In the genomic region with DNA sequence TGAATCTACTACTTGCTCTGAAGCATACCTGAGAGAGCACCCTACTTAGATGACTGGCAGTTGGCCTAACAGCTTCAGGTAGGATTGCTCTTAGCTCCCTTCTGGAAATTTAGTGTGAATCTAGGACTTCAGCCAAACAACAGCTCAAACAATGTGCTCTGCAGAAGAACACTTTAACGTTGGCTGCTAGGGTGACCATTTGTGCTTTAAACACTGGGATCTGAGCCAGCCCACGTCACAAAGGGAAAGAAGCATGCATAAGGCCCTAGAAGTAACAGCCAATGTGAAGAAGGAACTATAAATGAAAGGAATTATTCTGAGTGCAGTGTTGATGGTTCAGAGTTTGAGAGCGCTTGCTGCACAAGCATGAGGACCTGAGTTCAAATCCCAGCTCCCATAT, we compare ENCODE assay signal across 26 mouse cellular contexts.
DNase-seq lines count a peak whose midpoint lies in the region; ATAC-seq and TF ChIP-seq lines count a peak whose summit lies in the region.
"Had no signal": no experiment of that assay in that cellular context is flagged by ENCODE, and none has a peak within 500 bp of the region (broad histone marks: within the 10 kb centered on the region; RNA-seq: fewer than 3 reads in every experiment).

No protein-coding gene starts in this region.

- no peak overlapping the region for H3K9ac ChIP-seq in embryonic facial prominence, embryonic 14.5 days (ENCODE audit: low read depth, low read length)
- H3K9ac ChIP-seq: embryonic facial prominence, embryonic 12.5 days; forebrain, embryonic 15.5 days; kidney, embryonic 15.5 days; limb, embryonic 15.5 days; liver, embryonic 13.5 days; lung, embryonic 15.5 days had no signal

- intact Hi-C loops in heart, postnatal 25 days (cut with DNase I): loop anchor here (5.0 kb wide), 2 partner anchors 157 to 347 kb away; no protein-coding TSS in a partner anchor

- ATAC-seq in embryonic facial prominence, embryonic 14.5 days (ENCODE audit: low read depth): no peak
- ATAC-seq: forebrain, embryonic 15.5 days; hindbrain, embryonic 16.5 days had no signal

- no peak for TF ChIP-seq CTCF in layer of hippocampus, adult 2 months (conservative IDR thresholded peaks at IDR 0.05)

- H3K27ac ChIP-seq in embryonic facial prominence, embryonic 14.5 days (replicated peaks; ENCODE audit: low read depth, low read length): no peak overlapping the region
- H3K27ac ChIP-seq in embryonic facial prominence, embryonic 10.5 days (replicated peaks): no peak overlapping the region
- no peak overlapping the region for H3K27ac ChIP-seq in layer of hippocampus, adult 2 months
- H3K27ac ChIP-seq: embryonic facial prominence, embryonic 12.5 days; forebrain, embryonic 10.5 days; forebrain, embryonic 15.5 days; heart, adult 2 months; kidney, embryonic 15.5 days; left cerebral cortex, adult 2 months; limb, embryonic 15.5 days; liver, embryonic 13.5 days; lung, embryonic 15.5 days had no signal

- no peak overlapping the region for H3K4me3 ChIP-seq in embryonic facial prominence, embryonic 14.5 days (ENCODE audit: low read depth, low read length)
- H3K4me3 ChIP-seq in embryonic facial prominence, embryonic 10.5 days: no peak overlapping the region
- H3K4me3 ChIP-seq in layer of hippocampus, adult 2 months: no peak overlapping the region
- H3K4me3 ChIP-seq: embryonic facial prominence, embryonic 12.5 days; forebrain, embryonic 10.5 days; forebrain, embryonic 15.5 days; heart, adult 2 months; kidney, embryonic 15.5 days; left cerebral cortex, adult 2 months; limb, embryonic 15.5 days; liver, embryonic 13.5 days; lung, embryonic 15.5 days; megakaryocyte, embryonic 14.5 days had no signal

- 79% methylated on average over 3 of the region's 3 CpGs for WGBS in embryonic facial prominence, embryonic 14.5 days
- 90% methylated on average over 3 of the region's 3 CpGs for WGBS in embryonic facial prominence, embryonic 10.5 days

- H3K9me3 ChIP-seq in embryonic facial prominence, embryonic 14.5 days (ENCODE audit: control insufficient read depth, low read length): no peaks in the 10 kb centered on the region
- no peaks in the 10 kb centered on the region for H3K9me3 ChIP-seq in embryonic facial prominence, embryonic 10.5 days
- H3K9me3 ChIP-seq: forebrain, embryonic 10.5 days; forebrain, embryonic 15.5 days; kidney, embryonic 15.5 days; limb, embryonic 15.5 days; liver, embryonic 13.5 days; lung, embryonic 15.5 days had no signal

- DNase-seq in embryonic facial prominence, embryonic 14.5 days (ENCODE audit: low spot score): peak; percentile 36
- no peak for DNase-seq in embryonic facial prominence, embryonic 10.5 days (ENCODE audit: low spot score)
- peak; percentile 46 for DNase-seq in heart, postnatal 4 days
- no peak for DNase-seq in heart, postnatal 25 days (ENCODE audit: low spot score)
- peak; percentile 57 for DNase-seq in lung, postnatal 14 days
- DNase-seq in thymus, postnatal 10 days (ENCODE audit: low spot score in 2 of 2): no peak
- no peak for DNase-seq in layer of hippocampus, adult 2 months (ENCODE audit: low spot score in 2 of 2)
- DNase-seq: adrenal gland, postnatal 10 days; cerebellum, adult 11 months; cerebellum, adult 9-10 months; cerebellum, postnatal 36 days; gastrocnemius, postnatal 25 days; kidney, adult 18-20 months; liver, embryonic 13.5 days; midbrain, embryonic 14.5 days had no signal

- H3K27me3 ChIP-seq in embryonic facial prominence, embryonic 14.5 days (replicated peaks; ENCODE audit: control insufficient read depth, insufficient read depth, low read length): no peaks in the 10 kb centered on the region
- H3K27me3 ChIP-seq in embryonic facial prominence, embryonic 10.5 days (replicated peaks; ENCODE audit: low read depth, poor library complexity, severe bottlenecking): no peaks in the 10 kb centered on the region
- H3K27me3 ChIP-seq: CH12.LX; embryonic facial prominence, embryonic 12.5 days; forebrain, embryonic 15.5 days; kidney, embryonic 15.5 days; limb, embryonic 15.5 days; liver, embryonic 13.5 days; lung, embryonic 15.5 days; megakaryocyte, embryonic 14.5 days had no signal

- no peaks in the 10 kb centered on the region for H3K36me3 ChIP-seq in embryonic facial prominence, embryonic 14.5 days (ENCODE audit: control insufficient read depth, insufficient read depth, low read length)
- H3K36me3 ChIP-seq in embryonic facial prominence, embryonic 10.5 days (replicated peaks): no peaks in the 10 kb centered on the region
- H3K36me3 ChIP-seq: embryonic facial prominence, embryonic 12.5 days; forebrain, embryonic 10.5 days; forebrain, embryonic 15.5 days; kidney, embryonic 15.5 days; limb, embryonic 15.5 days; liver, embryonic 13.5 days; lung, embryonic 15.5 days had no signal

- H3K4me1 ChIP-seq in embryonic facial prominence, embryonic 14.5 days (ENCODE audit: control insufficient read depth, insufficient read depth, low read length): no peaks in the 10 kb centered on the region
- no peaks in the 10 kb centered on the region for H3K4me1 ChIP-seq in embryonic facial prominence, embryonic 10.5 days
- H3K4me1 ChIP-seq: embryonic facial prominence, embryonic 12.5 days; forebrain, embryonic 10.5 days; forebrain, embryonic 15.5 days; kidney, embryonic 15.5 days; limb, embryonic 15.5 days; liver, embryonic 13.5 days; lung, embryonic 15.5 days; megakaryocyte, embryonic 14.5 days had no signal

- H3K4me2 ChIP-seq in embryonic facial prominence, embryonic 14.5 days (ENCODE audit: low read depth, low read length): no peak overlapping the region
- H3K4me2 ChIP-seq: embryonic facial prominence, embryonic 12.5 days; forebrain, embryonic 15.5 days; kidney, embryonic 15.5 days; limb, embryonic 15.5 days; liver, embryonic 13.5 days; lung, embryonic 15.5 days had no signal

Comparison
In these comparisons a context has a peak if more than half of its experiments do, and no peak if none do; other contexts are left out.
1. DNase-seq: peak in embryonic facial prominence, embryonic 14.5 days (single experiment), heart, postnatal 4 days (single experiment) and lung, postnatal 14 days (single experiment); none in embryonic facial prominence, embryonic 10.5 days (single experiment), heart, postnatal 25 days (single experiment), thymus, postnatal 10 days (0 of 2) and layer of hippocampus, adult 2 months (0 of 2).